Mouse (Mus musculus): ENCODE measurements at regions not wholly inside any gene's neighbourhood (a gene's known extent, or its start where the extent isn't known, plus 50 kb on each side); places are given as distances from the start of the nearest gene placed in this dataset.
A peak's percentile ranks its signal among the peaks of the same experiment; 100 is the strongest.

- no peak overlapping the region for H3K4me3 ChIP-seq (ENCODE audit: insufficient read depth in 1 of 2, low read depth in 1 of 2, low read length in 2 of 2, poor library complexity in 1 of 2, severe bottlenecking in 1 of 2)
- no peaks in the 10 kb centered on the region for H3K36me3 ChIP-seq (ENCODE audit: control insufficient read depth, insufficient read depth, low read length, poor library complexity, severe bottlenecking)
- no peaks in the 10 kb centered on the region for H3K9me3 ChIP-seq (ENCODE audit: control insufficient read depth, insufficient read depth, low read depth, low read length)
- no peak for DNase-seq (ENCODE audit: low read depth, low spot score)
- no peak overlapping the region for H3K27ac ChIP-seq (ENCODE audit: insufficient read depth, low read depth, low read length, poor library complexity, severe bottlenecking)
- TF ChIP-seq ZC3H11A (IDR thresholded peaks at IDR 0.05; ENCODE audit: borderline replicate concordance, low read depth, low read length) (no peak), MAFK (IDR thresholded peaks at IDR 0.05; ENCODE audit: insufficient read depth, low read depth, low read length) (no peak), HCFC1 (IDR thresholded peaks at IDR 0.05; ENCODE audit: borderline replicate concordance, insufficient read depth, low read length) (no peak), ZNF384 (IDR thresholded peaks at IDR 0.05; ENCODE audit: low read depth, low read length) (no peak)
- H3K9ac ChIP-seq (ENCODE audit: insufficient read depth, low read depth, low read length, poor library complexity, severe bottlenecking), result no peak overlapping the region
- H3K4me1 ChIP-seq (ENCODE audit: control insufficient read depth in 2 of 2, insufficient read depth in 2 of 2, low read length in 2 of 2, poor library complexity in 1 of 2), result no peaks in the 10 kb centered on the region
- in situ Hi-C loops (cut with MboI; ENCODE audit: low sequenced_read_pairs in 2 of 2, unreplicated experiment in 2 of 2), result no loop called here
Observed at GRCm38 (mm10) chr10:98577040-98577439, 337.2 kb upstream of the Atp2b1 start.

- DNase-seq (ENCODE audit: low read depth, low spot score), result no peak
- no peaks in the 10 kb centered on the region for H3K4me1 ChIP-seq (ENCODE audit: control insufficient read depth in 2 of 2, insufficient read depth in 2 of 2, low read length in 2 of 2, poor library complexity in 1 of 2)
- in situ Hi-C loops (cut with MboI; ENCODE audit: low sequenced_read_pairs in 2 of 2, unreplicated experiment in 2 of 2), result no loop called here
- no peaks in the 10 kb centered on the region for H3K9me3 ChIP-seq (ENCODE audit: control insufficient read depth, insufficient read depth, low read depth, low read length)
- no peak for TF ChIP-seq MAFK (IDR thresholded peaks at IDR 0.05; ENCODE audit: insufficient read depth, low read depth, low read length)
- TF ChIP-seq CHD2 (IDR thresholded peaks at IDR 0.05; ENCODE audit: low read depth, low read length), result no peak
- TF ChIP-seq HCFC1 (IDR thresholded peaks at IDR 0.05; ENCODE audit: borderline replicate concordance, insufficient read depth, low read length), result no peak
- TF ChIP-seq ZC3H11A (IDR thresholded peaks at IDR 0.05; ENCODE audit: borderline replicate concordance, low read depth, low read length), result no peak
- no peak for TF ChIP-seq ZNF384 (IDR thresholded peaks at IDR 0.05; ENCODE audit: low read depth, low read length)
- no peak overlapping the region for H3K4me3 ChIP-seq (ENCODE audit: insufficient read depth in 1 of 2, low read depth in 1 of 2, low read length in 2 of 2, poor library complexity in 1 of 2, severe bottlenecking in 1 of 2)
- no peak overlapping the region for H3K9ac ChIP-seq (ENCODE audit: insufficient read depth, low read depth, low read length, poor library complexity, severe bottlenecking)
- no peak overlapping the region for H3K27ac ChIP-seq (ENCODE audit: insufficient read depth, low read depth, low read length, poor library complexity, severe bottlenecking)
- no peaks in the 10 kb centered on the region for H3K36me3 ChIP-seq (ENCODE audit: control insufficient read depth, insufficient read depth, low read length, poor library complexity, severe bottlenecking)
Observed at GRCm38 (mm10) chr10:98584776-98585175, 329.4 kb upstream of the Atp2b1 start.

- peak; percentile 7 for DNase-seq (ENCODE audit: low read depth, low spot score)
- Histone ChIP-seq H3K4me3 (ENCODE audit: insufficient read depth in 1 of 2, low read depth in 1 of 2, low read length in 2 of 2, poor library complexity in 1 of 2, severe bottlenecking in 1 of 2) (peak overlapping the region; percentile 48 to 60), H3K9ac (ENCODE audit: insufficient read depth, low read depth, low read length, poor library complexity, severe bottlenecking) (no peak overlapping the region), H3K27ac (ENCODE audit: insufficient read depth, low read depth, low read length, poor library complexity, severe bottlenecking) (no peak overlapping the region), H3K9me3 (ENCODE audit: control insufficient read depth, insufficient read depth, low read depth, low read length) (no peaks in the 10 kb centered on the region), H3K4me1 (ENCODE audit: control insufficient read depth in 2 of 2, insufficient read depth in 2 of 2, low read length in 2 of 2, poor library complexity in 1 of 2) (no peaks in the 10 kb centered on the region), H3K36me3 (ENCODE audit: control insufficient read depth, insufficient read depth, low read length, poor library complexity, severe bottlenecking) (no peaks in the 10 kb centered on the region)
- in situ Hi-C loops (cut with MboI; ENCODE audit: low sequenced_read_pairs in 2 of 2, unreplicated experiment in 2 of 2), result no loop called here
- no peak for TF ChIP-seq HCFC1 (IDR thresholded peaks at IDR 0.05; ENCODE audit: borderline replicate concordance, insufficient read depth, low read length)
- no peak for TF ChIP-seq MAFK (IDR thresholded peaks at IDR 0.05; ENCODE audit: insufficient read depth, low read depth, low read length)
- TF ChIP-seq ZC3H11A (IDR thresholded peaks at IDR 0.05; ENCODE audit: borderline replicate concordance, low read depth, low read length), result no peak
- no peak for TF ChIP-seq ZNF384 (IDR thresholded peaks at IDR 0.05; ENCODE audit: low read depth, low read length)
- no peak for TF ChIP-seq CHD2 (IDR thresholded peaks at IDR 0.05; ENCODE audit: low read depth, low read length)
Observed at GRCm38 (mm10) chr10:98589726-98590125, 324.5 kb upstream of the Atp2b1 start.

GRCm38 (mm10) chr10:98592154-98592553 lies 322.1 kb upstream of the Atp2b1 start:
- no peak overlapping the region for H3K27ac ChIP-seq (ENCODE audit: insufficient read depth, low read depth, low read length, poor library complexity, severe bottlenecking)
- H3K9me3 ChIP-seq (ENCODE audit: control insufficient read depth, insufficient read depth, low read depth, low read length), result no peaks in the 10 kb centered on the region
- in situ Hi-C loops (cut with MboI; ENCODE audit: low sequenced_read_pairs in 2 of 2, unreplicated experiment in 2 of 2), result no loop called here
- H3K4me1 ChIP-seq (ENCODE audit: control insufficient read depth in 2 of 2, insufficient read depth in 2 of 2, low read length in 2 of 2, poor library complexity in 1 of 2), result no peaks in the 10 kb centered on the region
- DNase-seq (ENCODE audit: low read depth, low spot score), result no peak
- H3K36me3 ChIP-seq (ENCODE audit: control insufficient read depth, insufficient read depth, low read length, poor library complexity, severe bottlenecking), result no peaks in the 10 kb centered on the region
- TF ChIP-seq HCFC1 (IDR thresholded peaks at IDR 0.05; ENCODE audit: borderline replicate concordance, insufficient read depth, low read length) (no peak), ZNF384 (IDR thresholded peaks at IDR 0.05; ENCODE audit: low read depth, low read length) (no peak), ZC3H11A (IDR thresholded peaks at IDR 0.05; ENCODE audit: borderline replicate concordance, low read depth, low read length) (no peak), CHD2 (IDR thresholded peaks at IDR 0.05; ENCODE audit: low read depth, low read length) (no peak), MAFK (IDR thresholded peaks at IDR 0.05; ENCODE audit: insufficient read depth, low read depth, low read length) (no peak)
- H3K4me3 ChIP-seq (ENCODE audit: insufficient read depth in 1 of 2, low read depth in 1 of 2, low read length in 2 of 2, poor library complexity in 1 of 2, severe bottlenecking in 1 of 2), result no peak overlapping the region
- H3K9ac ChIP-seq (ENCODE audit: insufficient read depth, low read depth, low read length, poor library complexity, severe bottlenecking), result no peak overlapping the region

GRCm38 (mm10) chr10:98593910-98594309 lies 320.3 kb upstream of the Atp2b1 start:
- no peaks in the 10 kb centered on the region for H3K36me3 ChIP-seq (ENCODE audit: control insufficient read depth, insufficient read depth, low read length, poor library complexity, severe bottlenecking)
- H3K4me3 ChIP-seq (ENCODE audit: insufficient read depth in 1 of 2, low read depth in 1 of 2, low read length in 2 of 2, poor library complexity in 1 of 2, severe bottlenecking in 1 of 2), result no peak overlapping the region
- H3K9me3 ChIP-seq (ENCODE audit: control insufficient read depth, insufficient read depth, low read depth, low read length), result no peaks in the 10 kb centered on the region
- H3K4me1 ChIP-seq (ENCODE audit: control insufficient read depth in 2 of 2, insufficient read depth in 2 of 2, low read length in 2 of 2, poor library complexity in 1 of 2), result no peaks in the 10 kb centered on the region
- TF ChIP-seq ZNF384 (IDR thresholded peaks at IDR 0.05; ENCODE audit: low read depth, low read length) (no peak), ZC3H11A (IDR thresholded peaks at IDR 0.05; ENCODE audit: borderline replicate concordance, low read depth, low read length) (no peak), MAFK (IDR thresholded peaks at IDR 0.05; ENCODE audit: insufficient read depth, low read depth, low read length) (no peak), HCFC1 (IDR thresholded peaks at IDR 0.05; ENCODE audit: borderline replicate concordance, insufficient read depth, low read length) (no peak), CHD2 (IDR thresholded peaks at IDR 0.05; ENCODE audit: low read depth, low read length) (no peak)
- H3K9ac ChIP-seq (ENCODE audit: insufficient read depth, low read depth, low read length, poor library complexity, severe bottlenecking), result no peak overlapping the region
- H3K27ac ChIP-seq (ENCODE audit: insufficient read depth, low read depth, low read length, poor library complexity, severe bottlenecking), result no peak overlapping the region
- in situ Hi-C loops (cut with MboI; ENCODE audit: low sequenced_read_pairs in 2 of 2, unreplicated experiment in 2 of 2), result no loop called here
- DNase-seq (ENCODE audit: low read depth, low spot score), result no peak
